Comparison of ENCODE assay signal across 8 mouse cellular contexts in the genomic region with DNA sequence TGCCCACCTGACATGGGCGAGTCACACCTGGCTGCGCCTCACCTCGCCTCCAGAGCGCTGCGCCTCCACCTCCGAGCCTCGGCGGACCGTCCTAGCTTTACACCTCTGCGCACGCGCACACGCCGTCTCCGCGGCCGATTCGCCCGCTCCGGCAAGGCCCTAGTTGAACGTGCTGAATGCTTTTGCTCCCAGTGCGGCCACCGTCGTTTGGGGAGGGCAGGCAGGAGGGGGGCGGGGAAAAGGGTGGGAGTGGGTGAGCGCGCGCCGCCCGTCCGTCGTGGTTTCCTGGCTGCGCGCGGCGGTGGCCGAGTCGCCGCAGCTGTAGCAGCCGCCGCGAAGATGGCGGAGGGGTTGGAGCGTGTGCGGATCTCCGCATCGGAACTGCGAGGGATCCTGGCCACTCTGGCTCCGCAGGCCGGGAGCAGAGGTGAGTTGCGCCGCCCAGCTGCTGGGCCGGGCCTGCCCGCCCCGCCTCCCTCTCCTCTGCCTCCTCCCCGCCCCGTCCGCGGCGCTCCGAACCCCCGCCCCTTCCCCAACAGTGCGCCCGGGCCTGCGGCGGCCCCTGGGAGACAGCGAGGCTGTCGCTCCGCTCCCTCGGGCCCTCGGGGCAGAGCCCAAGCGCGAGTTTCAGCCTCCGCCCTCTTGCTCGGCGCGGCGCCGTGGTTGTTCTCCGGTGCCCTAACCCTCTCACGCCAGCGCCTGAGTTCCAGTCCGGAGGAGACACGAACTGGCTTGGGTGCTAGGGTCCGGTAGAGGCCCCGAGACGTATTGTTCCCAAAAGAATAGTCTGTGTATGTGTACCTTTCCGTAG. TPM values are rescaled to one million over a fixed set of nuclear protein-coding genes. Genes with fewer than 3 reads are reported as not detected.
DNase-seq lines count a peak whose midpoint lies in the region; ATAC-seq and TF ChIP-seq lines count a peak whose summit lies in the region.

Gene Smg6, plus strand, starts transcription at position 247 of the 811 bp plus-strand sequence.
Gene Srr, minus strand, starts transcription at position 372 of the 811 bp plus-strand sequence.

- 0 out of 6 replicates have a peak, but pooled peaks of 1 of the 3 experiments have one; percentile 1 for TF ChIP-seq CTCF in MEL (IDR thresholded peaks at IDR 0.05 in 2 of 3, conservative IDR thresholded peaks at IDR 0.05 in 1 of 3; ENCODE audit: control insufficient read depth in 1 of 3, insufficient read depth in 1 of 3, low read depth in 2 of 3, low read length in 3 of 3, poor library complexity in 1 of 3, severe bottlenecking in 1 of 3)
- no peak for TF ChIP-seq CTCF in cerebellum, adult 2 months (IDR thresholded peaks at IDR 0.05; ENCODE audit: borderline replicate concordance, insufficient read depth, low read depth, low read length)
- TF ChIP-seq CTCF in forebrain, postnatal 0 days (IDR thresholded peaks at IDR 0.05; ENCODE audit: low read depth): no peak; the same call in 1 of the 2 replicates

- peak; percentile 85 to 87 for TF ChIP-seq POLR2A in MEL (IDR thresholded peaks at IDR 0.05; ENCODE audit: control insufficient read depth in 1 of 2, insufficient read depth in 1 of 2, low read depth in 1 of 2, low read length in 2 of 2, poor library complexity in 1 of 2)
- TF ChIP-seq POLR2A in cerebellum, adult 2 months (IDR thresholded peaks at IDR 0.05; ENCODE audit: borderline replicate concordance, insufficient read depth, low read length): peak; percentile 89

- peak within 1 kb of the TSS; percentile 66 for H3K4me2 ChIP-seq in forebrain, postnatal 0 days (ENCODE audit: low read depth)
- H3K4me2 ChIP-seq in lung, embryonic 15.5 days: peak within 1 kb of the TSS; percentile 54

- peaks cover 2 to 26% of the 10 kb centered on the region in 2 experiments for H3K36me3 ChIP-seq in MEL (ENCODE audit: control insufficient read depth in 1 of 2, insufficient read depth in 2 of 2, low read length in 2 of 2)
- H3K36me3 ChIP-seq in forebrain, postnatal 0 days (ENCODE audit: insufficient read depth): peaks cover 16% of the 10 kb centered on the region
- H3K36me3 ChIP-seq in lung, embryonic 15.5 days: peaks cover 6% of the 10 kb centered on the region

- no peak for TF ChIP-seq RAD21 in MEL (IDR thresholded peaks at IDR 0.05; ENCODE audit: low read depth, low read length)

- WGBS in cerebellum, adult 2 months: under 1% methylated on average over 84 of the region's 88 CpGs
- WGBS in forebrain, postnatal 0 days: under 1% methylated on average over 69 of the region's 88 CpGs
- WGBS in lung, embryonic 15.5 days: 0% methylated on average over 86 of the region's 88 CpGs

- H3K4me1 ChIP-seq in MEL (ENCODE audit: control insufficient read depth in 1 of 2, insufficient read depth in 2 of 2, low read length in 2 of 2): peaks cover 9 to 10% of the 10 kb centered on the region in 2 experiments
- H3K4me1 ChIP-seq in cerebellum, adult 2 months (ENCODE audit: control insufficient read depth, insufficient read depth, low read length): no peaks in the 10 kb centered on the region
- peaks cover 16% of the 10 kb centered on the region for H3K4me1 ChIP-seq in forebrain, postnatal 0 days (ENCODE audit: insufficient read depth)
- peaks cover 17% of the 10 kb centered on the region for H3K4me1 ChIP-seq in lung, embryonic 15.5 days

- peak within 1 kb of the TSS; percentile 91 for H3K27ac ChIP-seq in MEL (ENCODE audit: control insufficient read depth, low read depth, low read length)
- H3K27ac ChIP-seq in cerebellum, adult 2 months (ENCODE audit: insufficient read depth, low read length): peak within 1 kb of the TSS; percentile 74
- H3K27ac ChIP-seq in forebrain, postnatal 0 days (ENCODE audit: low read depth, low read length): peak within 1 kb of the TSS; percentile 95
- peak within 1 kb of the TSS; percentile 100 for H3K27ac ChIP-seq in lung, embryonic 15.5 days

- H3K9me3 ChIP-seq in MEL (replicated peaks; ENCODE audit: insufficient read depth, low read length): no peaks in the 10 kb centered on the region
- no peaks in the 10 kb centered on the region for H3K9me3 ChIP-seq in forebrain, postnatal 0 days (ENCODE audit: low read length)
- no peaks in the 10 kb centered on the region for H3K9me3 ChIP-seq in lung, embryonic 15.5 days

- TF ChIP-seq EP300 in MEL (IDR thresholded peaks at IDR 0.05; ENCODE audit: low read depth in 1 of 2, low read length in 2 of 2): 0 out of 4 replicates have a peak, but pooled peaks of 1 of the 2 experiments have one; percentile 22

- peak within 1 kb of the TSS; percentile 95 to 97 for H3K4me3 ChIP-seq in MEL (ENCODE audit: control insufficient read depth in 1 of 2, insufficient read depth in 1 of 2, low read depth in 2 of 2, low read length in 2 of 2)
- H3K4me3 ChIP-seq in cerebellum, adult 2 months (replicated peaks; ENCODE audit: insufficient read depth, low read depth, low read length): peak within 1 kb of the TSS; percentile 70
- H3K4me3 ChIP-seq in forebrain, postnatal 0 days (ENCODE audit: low read depth, low read length): peak within 1 kb of the TSS; percentile 61
- peak within 1 kb of the TSS; percentile 74 for H3K4me3 ChIP-seq in lung, embryonic 15.5 days

- peaks cover 36% of the 10 kb centered on the region for H3K79me2 ChIP-seq in MEL (ENCODE audit: control insufficient read depth, insufficient read depth, low read length, poor library complexity)

- no peaks in the 10 kb centered on the region for H3K27me3 ChIP-seq in MEL (ENCODE audit: control insufficient read depth in 1 of 2, insufficient read depth in 2 of 2, low read length in 2 of 2)
- H3K27me3 ChIP-seq in cerebellum, adult 2 months (ENCODE audit: control insufficient read depth, insufficient read depth, low read length): no peaks in the 10 kb centered on the region
- no peaks in the 10 kb centered on the region for H3K27me3 ChIP-seq in forebrain, postnatal 0 days (ENCODE audit: insufficient read depth, low read length)
- H3K27me3 ChIP-seq in lung, embryonic 15.5 days: no peaks in the 10 kb centered on the region

- peak within 1 kb of the TSS; percentile 93 for H3K9ac ChIP-seq in MEL (ENCODE audit: control insufficient read depth, low read depth, low read length, poor library complexity, severe bottlenecking)
- peak within 1 kb of the TSS; percentile 82 for H3K9ac ChIP-seq in forebrain, postnatal 0 days
- peak within 1 kb of the TSS; percentile 73 for H3K9ac ChIP-seq in lung, embryonic 15.5 days

- DNase-seq in MEL (ENCODE audit: low read depth, low spot score): peak; percentile 99
- peak; percentile 96 to 97 for DNase-seq in cerebellum, adult 2 months
- DNase-seq in forebrain, postnatal 0 days: peak; percentile 98
- DNase-seq in heart, postnatal 4 days: peak; percentile 95
- DNase-seq in layer of hippocampus, adult 8-10 months (ENCODE audit: low spot score in 2 of 2): peak; percentile 87 to 88
- peak; percentile 91 for DNase-seq in ovary, adult 18-20 months (ENCODE audit: low spot score)
- peak; percentile 98 for DNase-seq in thymus, postnatal 0 days (ENCODE audit: low spot score)

- ATAC-seq in forebrain, postnatal 0 days: peak; percentile 96
- peak; percentile 97 for ATAC-seq in lung, embryonic 15.5 days (ENCODE audit: borderline replicate concordance, extremely low read depth, low FRiP score, low TSS enrichment)

TF ChIP-seq in MEL, 35 proteins besides CTCF, POLR2A, EP300 and RAD21 (continues in another document):
- TF ChIP-seq ETS1 (IDR thresholded peaks at IDR 0.05; ENCODE audit: low read depth, low read length): peak; percentile 43; the same call in 1 of the 2 replicates
- peak; percentile 66 for TF ChIP-seq ELF1 (IDR thresholded peaks at IDR 0.05; ENCODE audit: low read depth, low read length)
- TF ChIP-seq ZKSCAN1 (IDR thresholded peaks at IDR 0.05; ENCODE audit: low read depth, low read length): no peak
- TF ChIP-seq MEF2A (IDR thresholded peaks at IDR 0.05; ENCODE audit: extremely low read depth, insufficient replicate concordance, low read depth, low read length, poor library complexity, severe bottlenecking): peak; percentile 65; the same call in 1 of the 2 replicates
- TF ChIP-seq RCOR1 (IDR thresholded peaks at IDR 0.05; ENCODE audit: low read depth, low read length): no peak
- peak; percentile 66 for TF ChIP-seq SIN3A (IDR thresholded peaks at IDR 0.05; ENCODE audit: low read length)
- TF ChIP-seq JUND (IDR thresholded peaks at IDR 0.05; ENCODE audit: low read depth, low read length): no peak
- no peak for TF ChIP-seq TAL1 (IDR thresholded peaks at IDR 0.05; ENCODE audit: low read length)
- peak; percentile 98 for TF ChIP-seq MAZ (IDR thresholded peaks at IDR 0.05; ENCODE audit: low read depth, low read length)
- peak; percentile 55; the same call in 1 of the 2 replicates for TF ChIP-seq MYC (IDR thresholded peaks at IDR 0.05; ENCODE audit: low read depth, low read length)
- TF ChIP-seq TBP (IDR thresholded peaks at IDR 0.05; ENCODE audit: low read depth, low read length): no peak
- TF ChIP-seq USF1 (IDR thresholded peaks at IDR 0.05; ENCODE audit: low read depth, low read length): 0 out of 2 replicates have a peak, but pooled peaks have one; percentile 38
- peak; percentile 91 for TF ChIP-seq HCFC1 (IDR thresholded peaks at IDR 0.05; ENCODE audit: low read depth, low read length)

RNA-seq across cellular contexts. Expression of gene Smg6, which starts in this region (rescaled TPM):
- 11.6 and 13.6 TPM in 2 replicates for total RNA-seq in MEL (2012; rRNA removed)
- 10 to 100 TPM in 1 of 2 experiments, not detected in 1; 19.0 TPM for polyA plus RNA-seq in MEL (2012; ENCODE audit: insufficient read depth in 1 of 2, insufficient read length in 2 of 2, low read depth in 1 of 2, low replicate concordance in 2 of 2, missing spikeins in 1 of 2)
- polyA plus RNA-seq in cerebellum, adult 2 months (2012; rRNA removed): 31.1 and 31.6 TPM in 2 replicates
- total RNA-seq in forebrain, postnatal 0 days (2014; rRNA removed): 21.8 and 25.8 TPM in 2 replicates
- 7.8 and 9.6 TPM in 2 replicates for polyA plus RNA-seq in forebrain, postnatal 0 days (2015; fragmentation: Nextera tagmentation; extraction: Ambion mirVana)
- total RNA-seq in heart, postnatal 4 days (2021): 10 to 100 TPM; 25.6 to 25.7 TPM
- 10 to 100 TPM; 32.4 to 38.8 (median 36.3) TPM for total RNA-seq in layer of hippocampus, adult 8-10 months (2022)
- 14.8 and 17.3 TPM in 2 replicates for polyA plus RNA-seq in lung, embryonic 15.5 days (2015; fragmentation: Nextera tagmentation; extraction: Ambion mirVana)
- 14.4 and 15.8 TPM in 2 replicates for polyA plus RNA-seq in thymus, postnatal 0 days (2015; fragmentation: Nextera tagmentation; extraction: Ambion mirVana)

RNA-seq across cellular contexts. Expression of gene Srr, which starts in this region (rescaled TPM):
- total RNA-seq in MEL (2012; rRNA removed): 4.1 and 5.2 TPM in 2 replicates
- 1 to 10 TPM in 1 of 2 experiments, not detected in 1; 6.8 TPM for polyA plus RNA-seq in MEL (2012; ENCODE audit: insufficient read depth in 1 of 2, insufficient read length in 2 of 2, low read depth in 1 of 2, low replicate concordance in 2 of 2, missing spikeins in 1 of 2)
- 36.5 and 37.8 TPM in 2 replicates for polyA plus RNA-seq in cerebellum, adult 2 months (2012; rRNA removed)
- total RNA-seq in forebrain, postnatal 0 days (2014; rRNA removed): 40.2 and 46.5 TPM in 2 replicates
- 40.1 and 45.8 TPM in 2 replicates for polyA plus RNA-seq in forebrain, postnatal 0 days (2015; fragmentation: Nextera tagmentation; extraction: Ambion mirVana)
- total RNA-seq in heart, postnatal 4 days (2021): 10 to 100 TPM; 29.4 to 30.4 TPM
- total RNA-seq in layer of hippocampus, adult 8-10 months (2022): 10 to 100 TPM; 73.6 to 85.6 (median 83.0) TPM
- 19.8 and 21.6 TPM in 2 replicates for polyA plus RNA-seq in lung, embryonic 15.5 days (2015; fragmentation: Nextera tagmentation; extraction: Ambion mirVana)
- 9.7 and 12.5 TPM in 2 replicates for polyA plus RNA-seq in thymus, postnatal 0 days (2015; fragmentation: Nextera tagmentation; extraction: Ambion mirVana)

Comparison
In these comparisons a context has a peak if more than half of its experiments do, and no peak if none do; other contexts are left out.
1. Peak in every context shown above with its lines: DNase-seq, ATAC-seq, H3K4me3 ChIP-seq and H3K27ac ChIP-seq.